Mouse (Mus musculus) G1E (cell line): ENCODE results near the gene Borcs8. TPM values are rescaled to one million over a fixed set of nuclear protein-coding genes. Genes with fewer than 3 reads are reported as not detected.

Experiments
- ATAC-seq: 2 replicates; pipeline ENCODE4 v1.8.0; 2016; ENCODE audit warnings: mild to moderate bottlenecking; ENCODE audit not compliant: insufficient number of reproducible peaks, poor library complexity, low FRiP score, severe bottlenecking; ENCODE audit errors: extremely low read depth
- DNase-seq: peaks from one replicate; pipeline ENCODE4 v3.0.0; 2012; ENCODE audit warnings: low spot score
- H3K27me3 ChIP-seq: 2 replicates; pipeline ENCODE4 v1.6.1; 2012; ENCODE audit warnings: mild to moderate bottlenecking, low read length, inconsistent platforms; ENCODE audit not compliant: insufficient read depth
- H3K36me3 ChIP-seq: replicated peaks from 2 replicates; pipeline ENCODE3; 2012; ENCODE audit warnings: mild to moderate bottlenecking, inconsistent platforms
- H3K4me1 ChIP-seq: 2 replicates; pipeline ENCODE4 v1.6.1; 2012; ENCODE audit warnings: low read depth, low read length, inconsistent platforms, mixed read lengths; ENCODE audit not compliant: insufficient read depth
- H3K4me3 ChIP-seq: 2 replicates; pipeline ENCODE4 v1.5.1; 2012; ENCODE audit warnings: low read depth, mild to moderate bottlenecking, inconsistent platforms, low read length, moderate library complexity, mixed read lengths
- H3K9me3 ChIP-seq: replicated peaks from 2 replicates; pipeline ENCODE4 v1.6.1; 2012; ENCODE audit warnings: inconsistent platforms
- CTCF ChIP-seq: IDR thresholded peaks from 2 replicates; pipeline ENCODE4 v1.5.1; 2012; ENCODE audit warnings: low read depth, low read length, inconsistent platforms, mixed read lengths
- GATA1 ChIP-seq: IDR thresholded peaks from 2 replicates; pipeline ENCODE4 v1.6.1; 2012; ENCODE audit warnings: borderline replicate concordance, low read length, inconsistent platforms, mixed read lengths
- GATA2 ChIP-seq: IDR thresholded peaks from 2 replicates; pipeline ENCODE4 v1.6.1; 2012; ENCODE audit warnings: low read depth, low read length, inconsistent platforms, borderline replicate concordance
- POLR2AphosphoS5 ChIP-seq: IDR thresholded peaks from 2 replicates; pipeline ENCODE4 v1.6.1; 2012; ENCODE audit warnings: low read depth, low read length, inconsistent platforms; ENCODE audit not compliant: insufficient replicate concordance
- TAL1 ChIP-seq: conservative IDR thresholded peaks from 2 replicates; pipeline ENCODE4 v1.6.1; 2012; ENCODE audit warnings: low read depth, low read length, inconsistent platforms, mixed read lengths
- polyA plus RNA-seq: library from polyadenylated mRNA; stranded (reverse); fragments of >175 nt; gene quantifications from 2 replicates; pipeline ENCODE4 v1.2.3, GENCODE M21; 2012
- total RNA-seq, 2 experiments: library from RNA; stranded (forward) in 1 of 2; stranded (reverse) in 1 of 2; fragments of 200-1000 nt in 1 of 2; fragments of >200 nt in 1 of 2; fragmentation: Nextera tagmentation in 1 of 2; gene quantifications; 2 replicates each; pipeline ENCODE4 v1.2.3; 2014 to 2017

The Borcs8 gene
- total and polyA plus RNA-seq, 3 experiments = 42.9 to 82.4 (median 73.8) TPM

- no peak for DNase-seq
- Histone ChIP-seq H3K27me3 (peaks cover 24% of the 10 kb centered on the region), H3K9me3 (no peaks in the 10 kb centered on the region), H3K4me3 (no peak overlapping the region), H3K4me1 (no peaks in the 10 kb centered on the region), H3K36me3 (no peaks in the 10 kb centered on the region)
- ATAC-seq = no peak
- TF ChIP-seq GATA2 (no peak), TAL1 (no peak), POLR2AphosphoS5 (no peak), GATA1 (no peak), CTCF (no peak)
Observed at GRCm38 (mm10) chr8:70110451-70110850, 28.8 kb upstream of the Borcs8 start.

- no peaks in the 10 kb centered on the region for H3K36me3 ChIP-seq
- no peak for ATAC-seq
- no peaks in the 10 kb centered on the region for H3K4me1 ChIP-seq
- TF ChIP-seq TAL1 (no peak), GATA1 (no peak), GATA2 (no peak), CTCF (no peak), POLR2AphosphoS5 (no peak)
- H3K27me3 ChIP-seq = peaks cover 27% of the 10 kb centered on the region
- no peaks in the 10 kb centered on the region for H3K9me3 ChIP-seq
- H3K4me3 ChIP-seq = no peak overlapping the region
- DNase-seq = no peak
Observed at GRCm38 (mm10) chr8:70111192-70111795, 28.0 kb upstream of the Borcs8 start.

GRCm38 (mm10) chr8:70112401-70113016, 26.8 kb upstream of the Borcs8 start:
- H3K27me3 ChIP-seq = peaks cover 29% of the 10 kb centered on the region
- ATAC-seq = no peak
- DNase-seq = no peak
- H3K4me1 ChIP-seq = no peaks in the 10 kb centered on the region
- no peak overlapping the region for H3K4me3 ChIP-seq
- H3K36me3 ChIP-seq = no peaks in the 10 kb centered on the region
- no peaks in the 10 kb centered on the region for H3K9me3 ChIP-seq
- TF ChIP-seq TAL1 (no peak), POLR2AphosphoS5 (no peak), GATA1 (no peak), GATA2 (no peak), CTCF (no peak)

- ATAC-seq (no peak), DNase-seq (no peak)
- no peak overlapping the region for H3K4me3 ChIP-seq
- TF ChIP-seq GATA2 = no peak
- TF ChIP-seq CTCF = no peak
- TF ChIP-seq GATA1 = no peak
- no peak for TF ChIP-seq POLR2AphosphoS5
- TF ChIP-seq TAL1 = no peak
- peaks cover 39% of the 10 kb centered on the region for H3K27me3 ChIP-seq
- H3K36me3 ChIP-seq = no peaks in the 10 kb centered on the region
- H3K4me1 ChIP-seq = 0 out of 2 replicates have a peak, but pooled peaks cover 2% of the 10 kb centered on the region
- no peaks in the 10 kb centered on the region for H3K9me3 ChIP-seq
Observed at GRCm38 (mm10) chr8:70114488-70114887, 24.8 kb upstream of the Borcs8 start.

GRCm38 (mm10) chr8:70114892-70115291, 24.4 kb upstream of the Borcs8 start:
- Histone ChIP-seq H3K36me3 (no peaks in the 10 kb centered on the region), H3K4me3 (no peak overlapping the region), H3K4me1 (0 out of 2 replicates have a peak, but pooled peaks cover 2% of the 10 kb centered on the region), H3K9me3 (no peaks in the 10 kb centered on the region), H3K27me3 (peaks cover 37% of the 10 kb centered on the region)
- ATAC-seq (no peak), DNase-seq (no peak)
- no peak for TF ChIP-seq GATA1
- no peak for TF ChIP-seq TAL1
- no peak for TF ChIP-seq GATA2
- no peak for TF ChIP-seq CTCF
- no peak for TF ChIP-seq POLR2AphosphoS5

- no peak for ATAC-seq
- TF ChIP-seq POLR2AphosphoS5 (no peak), CTCF (no peak), TAL1 (no peak), GATA1 (no peak), GATA2 (no peak)
Observed at GRCm38 (mm10) chr8:70117611-70118010, 21.7 kb upstream of the Borcs8 start.

More at GRCm38 (mm10) chr8:70117611-70118010, 21.7 kb upstream of the Borcs8 start:
- Histone ChIP-seq H3K9me3 (no peaks in the 10 kb centered on the region), H3K4me3 (no peak overlapping the region), H3K4me1 (0 out of 2 replicates have a peak, but pooled peaks cover 2% of the 10 kb centered on the region), H3K36me3 (no peaks in the 10 kb centered on the region), H3K27me3 (peaks cover 37% of the 10 kb centered on the region)
- DNase-seq = peak; percentile 64
